Mouse (Mus musculus) cerebellum, adult 11 months (tissue): ENCODE data around the gene Tnfsfm13.

Experiments used
- DNase-seq: peaks from one replicate; pipeline ENCODE4 v3.0.0; 2022

Tnfsfm13 gene

DNA sequence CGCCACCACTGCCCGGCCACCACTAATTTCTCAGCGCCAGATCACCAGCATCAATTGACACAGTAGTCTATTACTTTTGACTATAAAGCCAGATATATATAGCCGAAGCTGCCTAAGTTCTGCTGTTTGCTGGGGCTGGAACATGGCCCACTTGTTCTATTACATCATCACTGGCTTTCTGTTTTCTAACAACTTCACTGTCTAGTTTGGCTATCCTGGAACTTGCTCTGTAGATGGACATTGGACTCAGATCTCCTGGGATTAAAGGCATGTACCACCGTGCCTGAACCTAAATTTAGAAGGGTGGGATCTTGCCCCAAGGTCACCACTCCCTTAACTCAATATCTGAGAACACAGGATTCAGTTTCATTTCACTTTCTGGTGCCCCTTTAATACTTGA is 50.0 kb downstream of the Tnfsfm13 start:
- no peak for DNase-seq

DNA sequence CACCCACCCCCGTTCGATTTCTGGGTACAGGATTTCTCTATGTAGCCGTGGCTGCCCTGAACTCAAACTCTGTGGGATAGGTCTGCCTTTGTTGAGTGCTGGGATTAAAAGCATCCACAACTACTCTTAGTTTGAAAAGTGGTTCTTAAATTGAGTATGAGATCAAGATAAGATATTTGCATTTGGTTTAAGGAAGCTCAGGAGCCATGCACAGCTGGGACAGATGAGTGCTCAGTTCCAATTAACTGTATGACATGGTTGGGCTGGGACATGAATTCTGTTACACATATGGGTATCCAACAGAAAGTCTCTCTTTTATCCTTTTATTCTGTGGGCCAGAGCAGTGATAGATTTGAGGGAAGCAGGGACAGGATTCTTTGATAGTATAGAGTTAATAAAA is 60.4 kb downstream of the Tnfsfm13 start:
- no peak for DNase-seq

- peak; percentile 70 for DNase-seq
These were observed 62.6 kb downstream of the Tnfsfm13 start for GRCm38 (mm10) chr11:69633128-69633866.
